Mouse (Mus musculus): ENCODE measurements around the gene Gm28043. TPM values are rescaled to one million over a fixed set of nuclear protein-coding genes. Genes with fewer than 3 reads are reported as not detected.

Gene Gm28043
- total and polyA plus RNA-seq, 3 experiments: 1.3 to 3.4 TPM; not detected in 1

DNA sequence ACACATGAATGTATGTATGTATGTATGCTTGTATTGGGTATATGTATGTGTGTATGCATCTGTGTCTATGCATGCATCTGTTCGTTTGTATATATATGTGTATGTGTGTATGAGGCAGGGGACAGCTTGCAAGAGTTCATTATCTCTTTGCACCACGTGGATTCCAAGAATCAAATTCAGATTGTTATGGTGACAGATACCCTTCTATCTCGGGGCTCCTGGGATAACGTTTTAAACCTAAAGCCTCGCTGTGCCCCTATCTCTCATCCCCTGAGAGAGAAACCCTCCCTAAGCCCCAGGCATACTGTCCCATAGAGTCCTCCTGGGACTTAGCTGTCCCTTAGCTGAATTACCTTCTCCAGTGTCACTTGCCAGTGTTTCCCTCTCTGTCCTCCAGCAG is 31.1 kb upstream of the Gm28043 start:
- H3K27me3 ChIP-seq (ENCODE audit: control insufficient read depth in 1 of 2, insufficient read depth in 2 of 2, low read length in 2 of 2): no peaks in the 10 kb centered on the region
- H3K9ac ChIP-seq (ENCODE audit: control insufficient read depth, low read depth, low read length, poor library complexity, severe bottlenecking): no peak overlapping the region
- no peaks in the 10 kb centered on the region for H3K36me3 ChIP-seq (ENCODE audit: control insufficient read depth in 1 of 2, insufficient read depth in 2 of 2, low read length in 2 of 2)
- H3K27ac ChIP-seq (ENCODE audit: control insufficient read depth, low read depth, low read length): no peak overlapping the region
- DNase-seq (ENCODE audit: low read depth, low spot score): no peak
- no peaks in the 10 kb centered on the region for H3K4me1 ChIP-seq (ENCODE audit: control insufficient read depth in 1 of 2, insufficient read depth in 2 of 2, low read length in 2 of 2)
- H3K4me3 ChIP-seq (ENCODE audit: control insufficient read depth in 1 of 2, insufficient read depth in 1 of 2, low read depth in 2 of 2, low read length in 2 of 2): no peak overlapping the region
- H3K9me3 ChIP-seq (replicated peaks; ENCODE audit: insufficient read depth, low read length): no peaks in the 10 kb centered on the region
- no peak for TF ChIP-seq KAT2A (conservative IDR thresholded peaks at IDR 0.05; ENCODE audit: low read depth, low read length)
- TF ChIP-seq TCF12 (IDR thresholded peaks at IDR 0.05; ENCODE audit: low read depth, low read length): no peak
- TF ChIP-seq UBTF (IDR thresholded peaks at IDR 0.05; ENCODE audit: borderline replicate concordance, insufficient read depth, low read depth, low read length): no peak
- TF ChIP-seq ZKSCAN1 (IDR thresholded peaks at IDR 0.05; ENCODE audit: low read depth, low read length): no peak
- TF ChIP-seq HCFC1 (IDR thresholded peaks at IDR 0.05; ENCODE audit: low read depth, low read length): no peak
- TF ChIP-seq USF1 (IDR thresholded peaks at IDR 0.05; ENCODE audit: low read depth, low read length): no peak
- TF ChIP-seq MEF2A (IDR thresholded peaks at IDR 0.05; ENCODE audit: extremely low read depth, insufficient replicate concordance, low read depth, low read length, poor library complexity, severe bottlenecking): no peak
- TF ChIP-seq E2F4 (IDR thresholded peaks at IDR 0.05; ENCODE audit: borderline replicate concordance, low read depth, low read length): no peak
- no peak for TF ChIP-seq NELFE (IDR thresholded peaks at IDR 0.05; ENCODE audit: low read depth, low read length)
- TF ChIP-seq SMC3 (IDR thresholded peaks at IDR 0.05; ENCODE audit: low read depth, low read length): no peak
- no peak for TF ChIP-seq MAFK (IDR thresholded peaks at IDR 0.05; ENCODE audit: borderline replicate concordance, low read depth, low read length)
- no peak for TF ChIP-seq ZNF384 (IDR thresholded peaks at IDR 0.05; ENCODE audit: low read depth, low read length)
- TF ChIP-seq ZMIZ1 (IDR thresholded peaks at IDR 0.05; ENCODE audit: low read depth, low read length): no peak
- H3K79me2 ChIP-seq (ENCODE audit: control insufficient read depth, insufficient read depth, low read length, poor library complexity): no peaks in the 10 kb centered on the region

DNA sequence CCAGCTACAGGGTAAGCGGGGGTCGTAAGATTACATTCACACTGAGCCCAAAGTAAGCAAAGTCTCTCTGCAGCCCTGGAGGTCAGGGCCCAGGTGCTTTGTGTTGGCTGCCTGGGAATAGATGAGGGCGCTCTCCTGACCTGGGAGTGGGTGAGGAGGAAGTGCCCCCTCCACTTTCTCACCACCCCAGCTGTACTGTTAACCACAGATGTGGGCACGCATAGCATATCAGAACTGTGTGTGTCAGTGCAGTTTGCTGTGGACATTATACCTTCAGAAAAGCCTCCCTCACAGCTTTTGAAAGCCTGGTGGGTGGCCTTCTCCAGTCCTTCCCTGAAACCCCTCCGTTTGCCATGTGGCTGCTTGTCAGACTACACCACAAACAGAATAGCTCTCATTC is 30.4 kb upstream of the Gm28043 start:
- no peak overlapping the region for H3K27ac ChIP-seq (ENCODE audit: control insufficient read depth, low read depth, low read length)
- TF ChIP-seq HCFC1 (IDR thresholded peaks at IDR 0.05; ENCODE audit: low read depth, low read length) (no peak), USF2 (IDR thresholded peaks at IDR 0.05; ENCODE audit: borderline replicate concordance in 1 of 2, insufficient read depth in 1 of 2, low read depth in 1 of 2, low read length in 2 of 2) (no peak), JUND (IDR thresholded peaks at IDR 0.05; ENCODE audit: low read depth, low read length) (no peak), ELF1 (IDR thresholded peaks at IDR 0.05; ENCODE audit: low read depth, low read length) (no peak), SMC3 (IDR thresholded peaks at IDR 0.05; ENCODE audit: low read depth, low read length) (no peak), ZC3H11A (IDR thresholded peaks at IDR 0.05; ENCODE audit: low read depth, low read length) (no peak), MEF2A (IDR thresholded peaks at IDR 0.05; ENCODE audit: extremely low read depth, insufficient replicate concordance, low read depth, low read length, poor library complexity, severe bottlenecking) (no peak), EP300 (IDR thresholded peaks at IDR 0.05; ENCODE audit: low read depth in 1 of 2, low read length in 2 of 2) (no peak), RAD21 (IDR thresholded peaks at IDR 0.05; ENCODE audit: low read depth, low read length) (no peak), NRF1 (IDR thresholded peaks at IDR 0.05; ENCODE audit: insufficient read depth, low read depth, low read length, poor library complexity, severe bottlenecking) (no peak), TCF12 (IDR thresholded peaks at IDR 0.05; ENCODE audit: low read depth, low read length) (no peak), TAL1 (IDR thresholded peaks at IDR 0.05; ENCODE audit: low read length) (no peak), ZNF384 (IDR thresholded peaks at IDR 0.05; ENCODE audit: low read depth, low read length) (no peak), POLR2AphosphoS2 (IDR thresholded peaks at IDR 0.05; ENCODE audit: low read length) (no peak), ZKSCAN1 (IDR thresholded peaks at IDR 0.05; ENCODE audit: low read depth, low read length) (no peak), POLR2AphosphoS5 (IDR thresholded peaks at IDR 0.05; ENCODE audit: borderline replicate concordance, low read depth, low read length) (no peak)
- DNase-seq (ENCODE audit: low read depth, low spot score): no peak
- H3K79me2 ChIP-seq (ENCODE audit: control insufficient read depth, insufficient read depth, low read length, poor library complexity): no peaks in the 10 kb centered on the region
- H3K4me1 ChIP-seq (ENCODE audit: control insufficient read depth in 1 of 2, insufficient read depth in 2 of 2, low read length in 2 of 2): no peaks in the 10 kb centered on the region
- no peak overlapping the region for H3K4me3 ChIP-seq (ENCODE audit: control insufficient read depth in 1 of 2, insufficient read depth in 1 of 2, low read depth in 2 of 2, low read length in 2 of 2)
- H3K36me3 ChIP-seq (ENCODE audit: control insufficient read depth in 1 of 2, insufficient read depth in 2 of 2, low read length in 2 of 2): no peaks in the 10 kb centered on the region
- H3K27me3 ChIP-seq (ENCODE audit: control insufficient read depth in 1 of 2, insufficient read depth in 2 of 2, low read length in 2 of 2): no peaks in the 10 kb centered on the region
- no peak overlapping the region for H3K9ac ChIP-seq (ENCODE audit: control insufficient read depth, low read depth, low read length, poor library complexity, severe bottlenecking)
- H3K9me3 ChIP-seq (replicated peaks; ENCODE audit: insufficient read depth, low read length): no peaks in the 10 kb centered on the region
